In genomic region chr1:98459224-98459623, GRCm38 (mm10) we compare ENCODE assay signal across 16 mouse cellular contexts. TPM values are rescaled to one million over a fixed set of nuclear protein-coding genes. Genes with fewer than 3 reads are reported as not detected.
ATAC-seq lines count a peak whose summit lies in the region.
"Had no signal": no experiment of that assay in that cellular context is flagged by ENCODE, and none has a peak within 500 bp of the region (broad histone marks: within the 10 kb centered on the region; RNA-seq: fewer than 3 reads in every experiment).

No protein-coding gene starts in this region.

- ATAC-seq in granulocyte monocyte progenitor cell, adult 5-6 weeks (replicated peaks; ENCODE audit: poor library complexity, severe bottlenecking), result peak; percentile 93
- ATAC-seq in megakaryocyte, adult 5-6 weeks (ENCODE audit: poor library complexity, severe bottlenecking), result peak; percentile 97
- peak; percentile 83 for ATAC-seq in megakaryocyte progenitor cell, adult 5-6 weeks (replicated peaks; ENCODE audit: poor library complexity)
- 0 out of 2 replicates have a peak, but pooled peaks have one; percentile 48 for ATAC-seq in neutrophil, adult 5-6 weeks (ENCODE audit: extremely low read depth, insufficient number of reproducible peaks, low FRiP score, poor library complexity, severe bottlenecking)

RNA-seq across cellular contexts. Expression of gene Slco6d1, which starts 38.3 kb away (rescaled TPM):
- total RNA-seq in granulocyte monocyte progenitor cell, adult 5-6 weeks (2014; fragmentation: Nextera tagmentation), result not detected in 2 replicates
- total RNA-seq in granulocyte monocyte progenitor cell, adult 5-6 weeks (2017), result not detected in 2 replicates
- total RNA-seq in megakaryocyte, adult 5-6 weeks (2015), result not detected in 2 replicates
- total RNA-seq in megakaryocyte, adult 5-6 weeks (2017), result not detected in 2 replicates
- not detected in 2 replicates for total RNA-seq in megakaryocyte progenitor cell, adult 5-6 weeks (2015)
- total RNA-seq in megakaryocyte progenitor cell, adult 5-6 weeks (2017), result not detected in 2 replicates
- total RNA-seq in neutrophil, adult 5-6 weeks (2017), result not detected in 2 replicates
- total RNA-seq: adrenal gland, adult 18-20 months; adrenal gland, adult 2 months; adrenal gland, adult 8-10 months; adrenal gland, postnatal 10 days; adrenal gland, postnatal 14 days; adrenal gland, postnatal 25 days; adrenal gland, postnatal 36 days; adrenal gland, postnatal 4 days; CH12.LX; ES-E14; G1E; MEL had no signal

Comparison
In these comparisons a context has a peak if more than half of its experiments do, and no peak if none do; other contexts are left out.
1. Peak in every context shown above with its lines: ATAC-seq.